Mouse (Mus musculus): ENCODE measurements at regions not wholly inside any gene's neighbourhood (a gene's known extent, or its start where the extent isn't known, plus 50 kb on each side); places are given as distances from the start of the nearest gene placed in this dataset.

DNA sequence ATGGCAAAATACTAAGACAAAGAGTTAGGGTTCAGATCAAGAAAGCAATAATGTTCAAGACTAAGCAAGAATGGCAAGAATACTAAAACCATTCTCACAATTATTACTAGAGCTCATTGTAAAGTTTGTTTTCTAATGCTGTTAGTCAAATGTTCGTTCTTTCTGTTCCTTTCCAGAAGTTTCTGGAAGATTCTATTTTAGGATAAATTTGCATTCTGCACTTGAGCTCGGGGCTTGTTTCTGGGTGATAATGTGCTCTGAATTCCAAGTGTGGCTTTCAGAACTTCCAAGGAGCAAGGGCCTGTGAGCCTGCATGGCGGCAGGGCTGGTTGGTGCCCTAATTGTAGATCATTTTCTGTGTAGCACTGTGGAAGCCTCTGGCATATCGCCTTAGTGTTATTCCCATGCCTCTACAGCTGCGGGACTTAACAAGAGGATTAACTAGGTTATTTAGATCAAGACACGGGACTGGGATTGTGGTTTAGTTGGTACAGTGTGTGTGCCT is 57.1 kb upstream of the Sash1 start:
- no peak overlapping the region for H3K27ac ChIP-seq
- no peaks in the 10 kb centered on the region for H3K36me3 ChIP-seq (ENCODE audit: inconsistent target)
- WGBS (ENCODE audit: missing documents): 96% methylated on average over 6 of the region's 6 CpGs
- no peak overlapping the region for H3K4me3 ChIP-seq (ENCODE audit: inconsistent target)
- H3K79me2 ChIP-seq (ENCODE audit: inconsistent target): no peaks in the 10 kb centered on the region

DNA sequence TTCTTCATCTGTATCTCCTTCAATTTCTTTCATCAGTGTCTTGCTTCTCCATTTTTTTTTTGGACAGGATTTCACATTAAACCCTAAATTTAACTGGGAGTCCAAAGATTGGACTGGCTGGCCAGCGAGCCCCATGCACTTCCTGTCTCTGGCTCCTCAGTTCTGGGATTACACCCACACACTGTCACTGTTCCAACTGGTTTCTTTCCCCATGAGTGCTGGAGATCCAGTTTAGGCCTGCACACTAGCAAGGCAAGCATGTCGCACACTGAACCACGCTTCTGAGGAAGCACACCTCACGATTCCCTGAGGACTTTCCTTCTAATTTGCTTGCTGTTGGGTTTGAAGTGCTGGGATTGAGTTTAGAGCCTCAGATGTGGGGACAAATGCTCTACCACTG is 50.5 kb upstream of the Sash1 start:
- no peaks in the 10 kb centered on the region for H3K79me2 ChIP-seq (ENCODE audit: inconsistent target)
- no peak overlapping the region for H3K4me3 ChIP-seq (ENCODE audit: inconsistent target)
- H3K27ac ChIP-seq: no peak overlapping the region
- no peaks in the 10 kb centered on the region for H3K36me3 ChIP-seq (ENCODE audit: inconsistent target)
- 80% methylated on average over 4 of the region's 4 CpGs for WGBS (ENCODE audit: missing documents)
